Mouse (Mus musculus) MEL (cell line): ENCODE data around the gene Tex35. TPM values are rescaled to one million over a fixed set of nuclear protein-coding genes. Genes with fewer than 3 reads are reported as not detected.

Experiments used
- DNase-seq: peaks from one replicate; pipeline ENCODE4 v3.0.0; 2011; ENCODE audit warnings: low read depth, low spot score
- H3K27ac ChIP-seq: 2 replicates; pipeline ENCODE4 v1.5.1; 2012; ENCODE audit warnings: low read depth, mild to moderate bottlenecking, control low read depth, low read length, moderate library complexity; ENCODE audit not compliant: control insufficient read depth
- H3K27me3 ChIP-seq, 2 experiments: fragments of 150-350 bp in 1 of 2; sonication (generic) in 1 of 2; 2 replicates each; pipeline ENCODE4 v1.6.1; 2012; ENCODE audit warnings: low read length in 2 of 2, mild to moderate bottlenecking in 2 of 2, improper control_type of control experiment in 1 of 2, moderate library complexity in 1 of 2; ENCODE audit not compliant: insufficient read depth in 2 of 2, control insufficient read depth in 1 of 2
- H3K36me3 ChIP-seq, 2 experiments: 2 replicates each; pipeline ENCODE4 v1.6.1; 2012 to 2014; ENCODE audit warnings: low read length in 2 of 2, improper control_type of control experiment in 1 of 2, inconsistent platforms in 1 of 2, mild to moderate bottlenecking in 1 of 2; ENCODE audit not compliant: insufficient read depth in 2 of 2, control insufficient read depth in 1 of 2
- H3K4me1 ChIP-seq, 2 experiments: fragments of 150-350 bp in 1 of 2; sonication (generic) in 1 of 2; 2 replicates each; pipeline ENCODE4 v1.6.1; 2012; ENCODE audit warnings: low read length in 2 of 2, improper control_type of control experiment in 1 of 2, mild to moderate bottlenecking in 1 of 2; ENCODE audit not compliant: insufficient read depth in 2 of 2, control insufficient read depth in 1 of 2
- H3K4me3 ChIP-seq, 2 experiments: fragments of 150-350 bp in 1 of 2; sonication (generic) in 1 of 2; 2 replicates each; pipeline ENCODE4 v1.5.1; 2012; ENCODE audit warnings: low read depth in 2 of 2, low read length in 2 of 2, mild to moderate bottlenecking in 2 of 2, moderate library complexity in 2 of 2, control low read depth in 1 of 2, improper control_type of control experiment in 1 of 2; ENCODE audit not compliant: control insufficient read depth in 1 of 2, insufficient read depth in 1 of 2
- H3K79me2 ChIP-seq: 2 replicates; pipeline ENCODE4 v1.6.1; 2012; ENCODE audit warnings: mild to moderate bottlenecking, low read length, moderate library complexity; ENCODE audit not compliant: control insufficient read depth, poor library complexity, insufficient read depth
- H3K9ac ChIP-seq: 2 replicates; pipeline ENCODE4 v1.6.1; 2012; ENCODE audit warnings: low read depth, mild to moderate bottlenecking, control low read depth, low read length, moderate library complexity; ENCODE audit not compliant: control insufficient read depth, poor library complexity, severe bottlenecking
- H3K9me3 ChIP-seq: fragments of 150-350 bp; sonication (generic); replicated peaks from 2 replicates; pipeline ENCODE4 v1.6.1; 2012; ENCODE audit warnings: mild to moderate bottlenecking, low read length, improper control_type of control experiment, moderate library complexity; ENCODE audit not compliant: insufficient read depth
- BHLHE40 ChIP-seq: IDR thresholded peaks from 2 replicates; pipeline ENCODE4 v1.6.1; 2012; ENCODE audit warnings: low read depth, mild to moderate bottlenecking, inconsistent platforms, low read length, improper control_type of control experiment, borderline replicate concordance
- CTCF ChIP-seq, 3 experiments: IDR thresholded peaks in 2 of 3; conservative IDR thresholded peaks in 1 of 3; 2 replicates each; pipeline ENCODE4 v1.5.1; 2011 to 2012; ENCODE audit warnings: low read length in 3 of 3, low read depth in 2 of 3, mild to moderate bottlenecking in 2 of 3, improper control_type of control experiment in 1 of 3, inconsistent platforms in 1 of 3, mixed read lengths in 1 of 3, moderate library complexity in 1 of 3; ENCODE audit not compliant: control insufficient read depth in 1 of 3, insufficient read depth in 1 of 3, poor library complexity in 1 of 3, severe bottlenecking in 1 of 3
- EP300 ChIP-seq, 2 experiments: IDR thresholded peaks; 2 replicates each; pipeline ENCODE4 v1.6.1; 2011; ENCODE audit warnings: improper control_type of control experiment in 2 of 2, low read length in 2 of 2, low read depth in 1 of 2, mild to moderate bottlenecking in 1 of 2
- GABPA ChIP-seq: IDR thresholded peaks from 2 replicates; pipeline ENCODE4 v1.6.1; 2012; ENCODE audit warnings: low read depth, mild to moderate bottlenecking, inconsistent platforms, low read length, improper control_type of control experiment, moderate library complexity
- HCFC1 ChIP-seq: IDR thresholded peaks from 2 replicates; pipeline ENCODE4 v1.6.1; 2012; ENCODE audit warnings: low read depth, mild to moderate bottlenecking, inconsistent platforms, low read length, improper control_type of control experiment, moderate library complexity
- JUND ChIP-seq: IDR thresholded peaks from 2 replicates; pipeline ENCODE4 v1.6.1; 2011; ENCODE audit warnings: low read depth, mild to moderate bottlenecking, improper control_type of control experiment, low read length
- KAT2A ChIP-seq: conservative IDR thresholded peaks from 2 replicates; pipeline ENCODE4 v1.6.1; 2012; ENCODE audit warnings: low read depth, low read length, improper control_type of control experiment, inconsistent platforms
- MAFK ChIP-seq: IDR thresholded peaks from 2 replicates; pipeline ENCODE4 v1.6.1; 2011; ENCODE audit warnings: low read depth, mild to moderate bottlenecking, low read length, improper control_type of control experiment, borderline replicate concordance
- MAX ChIP-seq: IDR thresholded peaks from 2 replicates; pipeline ENCODE4 v1.6.1; 2011; ENCODE audit warnings: low read length, improper control_type of control experiment
- MAZ ChIP-seq: IDR thresholded peaks from 2 replicates; pipeline ENCODE4 v1.6.1; 2012; ENCODE audit warnings: low read depth, mild to moderate bottlenecking, inconsistent platforms, low read length, improper control_type of control experiment
- MXI1 ChIP-seq: IDR thresholded peaks from 2 replicates; pipeline ENCODE4 v1.6.1; 2011; ENCODE audit warnings: mild to moderate bottlenecking, low read depth, low read length, improper control_type of control experiment
- MYB ChIP-seq: IDR thresholded peaks from 2 replicates; pipeline ENCODE4 v1.6.1; 2011; ENCODE audit warnings: mild to moderate bottlenecking, low read depth, low read length, improper control_type of control experiment
- MYC ChIP-seq: IDR thresholded peaks from 2 replicates; pipeline ENCODE4 v1.6.1; 2011; ENCODE audit warnings: low read depth, mild to moderate bottlenecking, low read length, improper control_type of control experiment, moderate library complexity
- NRF1 ChIP-seq: IDR thresholded peaks from 2 replicates; pipeline ENCODE4 v1.6.1; 2014; ENCODE audit warnings: low read depth, mild to moderate bottlenecking, inconsistent platforms, low read length, improper control_type of control experiment, moderate library complexity; ENCODE audit not compliant: poor library complexity, insufficient read depth, severe bottlenecking
- POLR2AphosphoS2 ChIP-seq: IDR thresholded peaks from 2 replicates; pipeline ENCODE4 v1.6.1; 2011; ENCODE audit warnings: low read length, improper control_type of control experiment
- POLR2AphosphoS5 ChIP-seq: IDR thresholded peaks from 2 replicates; pipeline ENCODE4 v1.6.1; 2012; ENCODE audit warnings: low read depth, borderline replicate concordance, mild to moderate bottlenecking, inconsistent platforms, low read length, moderate library complexity, mixed read lengths
- RAD21 ChIP-seq: IDR thresholded peaks from 2 replicates; pipeline ENCODE4 v1.6.1; 2011; ENCODE audit warnings: mild to moderate bottlenecking, low read depth, low read length, improper control_type of control experiment
- RCOR1 ChIP-seq: IDR thresholded peaks from 2 replicates; pipeline ENCODE4 v1.6.1; 2012; ENCODE audit warnings: low read depth, mild to moderate bottlenecking, inconsistent platforms, low read length, improper control_type of control experiment
- SIN3A ChIP-seq: IDR thresholded peaks from 2 replicates; pipeline ENCODE4 v1.6.1; 2012; ENCODE audit warnings: low read length, improper control_type of control experiment, inconsistent platforms
- SMC3 ChIP-seq: IDR thresholded peaks from 2 replicates; pipeline ENCODE4 v1.6.1; 2011; ENCODE audit warnings: low read depth, low read length, improper control_type of control experiment
- TAL1 ChIP-seq: IDR thresholded peaks from 2 replicates; pipeline ENCODE4 v1.6.1; 2012; ENCODE audit warnings: mild to moderate bottlenecking, inconsistent platforms, low read length, moderate library complexity, mixed read lengths
- TCF12 ChIP-seq: IDR thresholded peaks from 2 replicates; pipeline ENCODE4 v1.6.1; 2014; ENCODE audit warnings: low read depth, mild to moderate bottlenecking, inconsistent platforms, low read length, improper control_type of control experiment, moderate library complexity
- USF2 ChIP-seq, 2 experiments: IDR thresholded peaks; 2 replicates each; pipeline ENCODE4 v1.6.1; 2011 to 2012; ENCODE audit warnings: improper control_type of control experiment in 2 of 2, low read length in 2 of 2, borderline replicate concordance in 1 of 2, inconsistent platforms in 1 of 2, low read depth in 1 of 2, mild to moderate bottlenecking in 1 of 2; ENCODE audit not compliant: insufficient read depth in 1 of 2
- ZC3H11A ChIP-seq: IDR thresholded peaks from 2 replicates; pipeline ENCODE4 v1.6.1; 2012; ENCODE audit warnings: low read depth, mild to moderate bottlenecking, inconsistent platforms, low read length, improper control_type of control experiment
- ZKSCAN1 ChIP-seq: IDR thresholded peaks from 2 replicates; pipeline ENCODE4 v1.6.1; 2012; ENCODE audit warnings: low read depth, mild to moderate bottlenecking, inconsistent platforms, low read length, improper control_type of control experiment, moderate library complexity
- ZMIZ1 ChIP-seq: IDR thresholded peaks from 2 replicates; pipeline ENCODE4 v1.6.1; 2012; ENCODE audit warnings: low read depth, mild to moderate bottlenecking, inconsistent platforms, low read length, improper control_type of control experiment, moderate library complexity
- ZNF384 ChIP-seq: IDR thresholded peaks from 2 replicates; pipeline ENCODE4 v1.6.1; 2012; ENCODE audit warnings: low read depth, mild to moderate bottlenecking, inconsistent platforms, low read length, improper control_type of control experiment
- polyA plus RNA-seq, 2 experiments: library from polyadenylated mRNA; stranded (reverse) in 1 of 2; unstranded in 1 of 2; fragments of >175 nt in 1 of 2; fragments of >200 nt in 1 of 2; gene quantifications; 2 replicates each; pipeline versions ENCODE4 v1.2.1 to v1.2.4; 2012; ENCODE audit warnings: low replicate concordance in 2 of 2, low read depth in 1 of 2; ENCODE audit not compliant: insufficient read length in 2 of 2, insufficient read depth in 1 of 2, missing spikeins in 1 of 2
- total RNA-seq: library from RNA; depleted of rRNA; stranded (reverse); fragments of 300-350 nt; gene quantifications from 2 replicates; pipeline ENCODE4 v1.2.3, GENCODE M21; 2012

The Tex35 gene
- total and polyA plus RNA-seq, 3 experiments, result not detected

DNA sequence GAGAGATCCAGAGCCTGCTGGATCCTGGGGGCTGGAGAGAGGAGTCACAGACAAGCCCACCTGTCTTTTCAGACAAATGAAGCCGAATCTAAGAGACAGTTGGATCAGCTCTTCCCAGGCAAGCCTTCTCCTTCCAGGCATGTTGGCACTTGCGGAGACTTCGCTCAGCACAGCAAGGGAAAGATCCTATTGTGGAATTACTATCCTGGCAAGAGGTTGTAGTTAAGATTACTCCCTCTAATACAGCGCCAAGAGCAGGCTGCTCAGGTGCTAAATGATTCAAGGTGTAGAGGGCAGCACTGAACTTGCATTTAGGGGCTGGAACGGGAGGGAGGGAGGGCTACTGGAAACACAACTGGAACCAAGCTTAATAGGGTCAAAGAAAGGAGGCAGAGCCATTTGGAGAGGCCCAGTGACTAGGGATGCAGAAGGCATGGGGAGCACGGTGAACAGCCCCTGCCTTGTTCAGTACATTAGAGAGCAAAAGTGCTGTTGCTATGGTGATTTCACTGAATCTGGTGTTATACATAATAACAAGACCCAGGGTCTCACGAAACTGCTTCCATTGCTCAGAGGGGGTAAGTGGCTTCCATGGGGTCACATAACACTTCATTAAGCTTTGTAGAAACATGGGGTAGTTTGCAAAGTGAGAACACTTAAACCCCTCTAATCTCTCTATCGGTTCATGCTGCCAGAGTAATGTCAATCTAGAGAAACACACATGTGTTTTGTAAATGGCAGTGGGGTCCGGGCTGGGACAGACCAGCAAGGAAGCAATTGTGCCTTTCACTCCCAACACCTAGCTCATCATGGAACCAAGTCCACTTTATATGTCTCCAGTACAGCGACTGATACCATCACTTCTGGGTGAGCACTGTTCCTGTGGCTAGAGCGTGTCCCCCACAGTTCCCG lies 42.4 kb downstream of the Tex35 start:
- H3K4me3 ChIP-seq, result no peak overlapping the region
- no peaks in the 10 kb centered on the region for H3K79me2 ChIP-seq
- DNase-seq, result no peak
- no peak overlapping the region for H3K9ac ChIP-seq
- H3K9me3 ChIP-seq, result no peaks in the 10 kb centered on the region
- peaks cover 0 to 6% of the 10 kb centered on the region in 2 experiments; a peak in 2 of 4 replicates for H3K4me1 ChIP-seq
- H3K36me3 ChIP-seq, result peaks cover 0 to 4% of the 10 kb centered on the region in 2 experiments; a peak in 2 of 4 replicates
- H3K27ac ChIP-seq, result no peak overlapping the region
- no peaks in the 10 kb centered on the region for H3K27me3 ChIP-seq
- TF ChIP-seq ZKSCAN1 (no peak), MAFK (no peak), MYB (no peak), EP300 (IDR thresholded peaks at IDR 0.05; ENCODE audit: low read depth in 1 of 2, low read length in 2 of 2) (no peak), BHLHE40 (no peak), MYC (no peak), POLR2AphosphoS2 (no peak), RCOR1 (no peak), ZMIZ1 (no peak), MAX (no peak), SIN3A (no peak), ZNF384 (no peak), GABPA (no peak), TAL1 (no peak), KAT2A (no peak), POLR2AphosphoS5 (no peak), MXI1 (no peak), NRF1 (no peak)

DNA sequence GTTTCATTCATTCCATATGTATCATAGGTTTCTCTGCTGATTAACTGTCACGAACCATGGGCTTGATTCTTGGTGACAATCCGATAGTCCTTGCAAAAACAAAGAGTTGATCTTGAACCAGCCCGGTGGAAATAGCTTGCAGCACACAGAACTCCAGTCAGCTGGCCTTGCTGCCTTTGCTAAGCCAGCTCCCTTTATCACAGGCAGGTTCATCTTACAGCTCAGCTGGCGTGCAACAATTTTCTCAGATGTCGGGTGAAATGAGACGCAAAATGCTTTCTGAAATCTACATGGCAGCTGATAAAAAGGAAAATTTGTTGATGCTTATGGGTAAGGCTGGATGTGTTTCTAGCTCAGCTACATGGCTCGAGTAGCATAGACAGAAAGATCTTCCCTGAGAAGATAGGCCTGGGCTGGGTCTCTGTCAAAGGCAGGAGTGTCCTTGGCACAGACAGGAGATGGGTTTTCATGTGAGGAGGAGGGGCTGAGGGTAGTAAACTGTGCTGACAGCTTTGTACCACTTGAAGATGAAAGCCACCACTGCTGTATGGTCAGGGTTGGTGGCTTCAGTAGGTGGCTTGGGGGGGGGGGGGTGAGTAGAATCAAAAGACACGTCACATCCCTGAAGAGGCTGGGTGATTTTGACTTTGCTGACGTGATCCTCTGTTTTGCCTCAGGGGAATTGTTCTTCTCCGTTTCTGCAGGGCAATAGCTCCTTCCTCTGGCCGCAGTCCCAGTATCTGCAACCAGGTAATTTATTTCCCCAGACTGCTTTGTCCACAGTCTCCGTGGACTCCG lies 45.0 kb downstream of the Tex35 start:
- Histone ChIP-seq H3K27me3 (no peaks in the 10 kb centered on the region), H3K4me1 (peaks cover 0 to 7% of the 10 kb centered on the region in 2 experiments; a peak in 2 of 4 replicates), H3K36me3 (peaks cover 0 to 5% of the 10 kb centered on the region in 2 experiments; a peak in 2 of 4 replicates), H3K27ac (no peak overlapping the region), H3K9ac (no peak overlapping the region), H3K9me3 (no peaks in the 10 kb centered on the region), H3K79me2 (no peaks in the 10 kb centered on the region), H3K4me3 (no peak overlapping the region)
- no peak for DNase-seq
- TF ChIP-seq EP300 (IDR thresholded peaks at IDR 0.05; ENCODE audit: low read depth in 1 of 2, low read length in 2 of 2) (no peak), USF2 (IDR thresholded peaks at IDR 0.05; ENCODE audit: borderline replicate concordance in 1 of 2, insufficient read depth in 1 of 2, low read depth in 1 of 2, low read length in 2 of 2) (no peak), ZC3H11A (no peak), POLR2AphosphoS5 (no peak), JUND (no peak), HCFC1 (no peak), CTCF (IDR thresholded peaks at IDR 0.05 in 2 of 3, conservative IDR thresholded peaks at IDR 0.05 in 1 of 3; ENCODE audit: control insufficient read depth in 1 of 3, insufficient read depth in 1 of 3, low read depth in 2 of 3, low read length in 3 of 3, poor library complexity in 1 of 3, severe bottlenecking in 1 of 3) (no peak), MAZ (no peak), MAX (no peak), ZKSCAN1 (no peak), TCF12 (no peak), ZNF384 (no peak), RAD21 (no peak), NRF1 (no peak), ZMIZ1 (no peak), MAFK (no peak), SMC3 (no peak), SIN3A (no peak)
